Mouse (Mus musculus): ENCODE results near the gene Wapl. TPM values are rescaled to one million over a fixed set of nuclear protein-coding genes. Genes with fewer than 3 reads are reported as not detected.

Gene Wapl
- polyA plus RNA-seq, 1 experiment from 2014 or later, result 28.5 TPM

GRCm38 (mm10) chr14:34777810-34778209, 104.1 kb downstream of the Wapl start:
- ATAC-seq (ENCODE audit: insufficient read depth, low FRiP score, low read depth), result 0 out of 2 replicates have a peak, but pooled peaks have one; percentile 20
- Histone ChIP-seq H3K4me2 (no peak overlapping the region), H3K4me1 (no peaks in the 10 kb centered on the region), H3K9ac (no peak overlapping the region), H3K27ac (no peak overlapping the region), H3K9me3 (no peaks in the 10 kb centered on the region), H3K4me3 (replicated peaks) (no peak overlapping the region), H3K27me3 (replicated peaks) (no peaks in the 10 kb centered on the region), H3K36me3 (no peaks in the 10 kb centered on the region)
- WGBS, result 14% methylated on average over 10 of the region's 10 CpGs

- no peak overlapping the region for H3K4me2 ChIP-seq
- no peak for ATAC-seq (ENCODE audit: insufficient read depth, low FRiP score, low read depth)
- H3K4me3 ChIP-seq (replicated peaks), result no peak overlapping the region
- WGBS, result 83% methylated on average over 7 of the region's 7 CpGs
- no peaks in the 10 kb centered on the region for H3K36me3 ChIP-seq
- no peaks in the 10 kb centered on the region for H3K4me1 ChIP-seq
- H3K9me3 ChIP-seq, result no peaks in the 10 kb centered on the region
- H3K9ac ChIP-seq, result no peak overlapping the region
- no peaks in the 10 kb centered on the region for H3K27me3 ChIP-seq (replicated peaks)
- no peak overlapping the region for H3K27ac ChIP-seq
Observed at GRCm38 (mm10) chr14:34778760-34779159, 105.0 kb downstream of the Wapl start.

- H3K4me2 ChIP-seq, result no peak overlapping the region
- H3K27ac ChIP-seq, result no peak overlapping the region
- no peak for ATAC-seq (ENCODE audit: insufficient read depth, low FRiP score, low read depth)
- WGBS, result 55% methylated on average over 1 of the region's 1 CpGs
- H3K27me3 ChIP-seq (replicated peaks), result no peaks in the 10 kb centered on the region
- H3K36me3 ChIP-seq, result no peaks in the 10 kb centered on the region
- H3K9ac ChIP-seq, result no peak overlapping the region
- H3K4me1 ChIP-seq, result no peaks in the 10 kb centered on the region
- no peak overlapping the region for H3K4me3 ChIP-seq (replicated peaks)
- no peaks in the 10 kb centered on the region for H3K9me3 ChIP-seq
Observed at GRCm38 (mm10) chr14:34793406-34794037, 119.8 kb downstream of the Wapl start.

Other genes with a start within 250 kb of the Wapl start
- gene Bmpr1a, start 170.6 kb upstream of the Wapl start, polyA plus RNA-seq (2015; fragmentation: Nextera tagmentation; extraction: Ambion mirVana), result 47.1 and 49.9 TPM in 2 replicates
- not detected in 2 replicates for gene 9230112D13Rik, start 151.1 kb upstream of the Wapl start, polyA plus RNA-seq (2015; fragmentation: Nextera tagmentation; extraction: Ambion mirVana)
- gene Ldb3, start 85.2 kb upstream of the Wapl start, polyA plus RNA-seq (2015; fragmentation: Nextera tagmentation; extraction: Ambion mirVana), result 2.5 and 4.1 TPM in 2 replicates
- not detected in 2 replicates for gene Opn4, start 73.8 kb upstream of the Wapl start, polyA plus RNA-seq (2015; fragmentation: Nextera tagmentation; extraction: Ambion mirVana)
- gene Grid1, start 146.2 kb downstream of the Wapl start, polyA plus RNA-seq (2015; fragmentation: Nextera tagmentation; extraction: Ambion mirVana), result 0.76 and 1.4 TPM in 2 replicates

Data from stomach, embryonic 15.5 days (tissue).